Mouse (Mus musculus) central nervous system, embryonic 11.5 days (tissue): ENCODE data around the gene Catsperb. TPM values are rescaled to one million over a fixed set of nuclear protein-coding genes. Genes with fewer than 3 reads are reported as not detected.

Experiments
- polyA plus RNA-seq: library from polyadenylated mRNA; depleted of rRNA; stranded (reverse); fragments of >200 nt; gene quantifications from 2 replicates; pipeline ENCODE4 v1.2.3, GENCODE M21; 2012; rRNA removed

Gene Catsperb
- not detected in 2 replicates for polyA plus RNA-seq

GRCm38 (mm10) chr12:101404353-101404752 is at the start of gene Catsperb:
Gene Catsperb (plus strand): TSS chr12:101404653.

